Mouse (Mus musculus): Measurements from ENCODE around the gene Numbl.

DNA sequence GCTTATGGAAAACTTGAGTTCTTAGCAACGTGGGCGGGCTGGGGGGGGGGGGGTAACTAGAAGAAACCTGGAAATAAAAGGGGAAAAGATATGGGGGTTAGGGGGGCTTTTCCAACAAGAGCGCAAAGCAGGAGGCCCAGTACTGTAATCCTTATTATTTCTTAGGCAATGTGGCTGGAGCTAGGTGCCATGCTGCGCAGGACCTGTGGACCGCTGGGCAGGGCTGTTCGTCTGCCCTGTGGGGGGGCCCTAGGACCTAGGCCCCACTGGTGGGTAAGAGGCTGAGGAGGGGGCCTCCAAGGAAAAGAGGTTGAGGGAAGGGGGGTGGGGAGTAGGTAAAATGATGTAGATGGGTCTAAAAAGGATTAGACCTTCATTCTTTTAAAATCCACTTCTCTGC is 24.9 kb upstream of the Numbl start:
- TF ChIP-seq CTCF (IDR thresholded peaks at IDR 0.05; ENCODE audit: low read depth) (no peak), EP300 (optimal IDR thresholded peaks at IDR 0.05) (no peak)
